Mouse (Mus musculus): ENCODE results near the gene Uhrf1bp1l. TPM values are rescaled to one million over a fixed set of nuclear protein-coding genes. Genes with fewer than 3 reads are reported as not detected.

Uhrf1bp1l gene
- polyA plus RNA-seq, 1 experiment from 2014 or later = 28.5 TPM

Other genes starting within 250 kb of the Uhrf1bp1l start
- 0.07 and 0.20 TPM in 2 replicates for gene Nr1h4, start 211.4 kb upstream of the Uhrf1bp1l start, polyA plus RNA-seq (2016; fragmentation: Nextera tagmentation; extraction: Ambion mirVana)
- 0.26 and 0.46 TPM in 2 replicates for gene Slc17a8, start 123.7 kb upstream of the Uhrf1bp1l start, polyA plus RNA-seq (2016; fragmentation: Nextera tagmentation; extraction: Ambion mirVana)
- 8.3 and 9.9 TPM in 2 replicates for gene Scyl2, start 58.7 kb upstream of the Uhrf1bp1l start, polyA plus RNA-seq (2016; fragmentation: Nextera tagmentation; extraction: Ambion mirVana)
- 37.2 and 41.3 TPM in 2 replicates for gene Actr6, start 12.7 kb upstream of the Uhrf1bp1l start, polyA plus RNA-seq (2016; fragmentation: Nextera tagmentation; extraction: Ambion mirVana)
- 1.6 and 3.8 TPM in 2 replicates for gene Anks1b, start 128.5 kb downstream of the Uhrf1bp1l start, polyA plus RNA-seq (2016; fragmentation: Nextera tagmentation; extraction: Ambion mirVana)